Mouse (Mus musculus) brain, embryonic 14.5 days (tissue): ENCODE measurements around the gene Pou3f3.

Experiments
- CTCF ChIP-seq: fragments of 200-500 bp; IDR thresholded peaks from 2 replicates; pipeline ENCODE4 v1.5.1; 2012; ENCODE audit warnings: inconsistent platforms, mild to moderate bottlenecking, moderate library complexity, borderline replicate concordance; ENCODE audit not compliant: insufficient read depth, insufficient read length; ENCODE audit errors: extremely low read depth
- POLR2A ChIP-seq: fragments of 200-500 bp; IDR thresholded peaks from 2 replicates; pipeline ENCODE4 v1.6.1; 2012; ENCODE audit warnings: mild to moderate bottlenecking, inconsistent platforms, borderline replicate concordance; ENCODE audit not compliant: poor library complexity, insufficient read depth, insufficient read length, severe bottlenecking; ENCODE audit errors: extremely low read depth

- TF ChIP-seq POLR2A (peak; percentile 18; the same call in 1 of the 2 replicates), CTCF (peak; percentile 76)
Measured at GRCm38 (mm10) chr1:42714016-42714931, 18.7 kb downstream of the Pou3f3 start.
